In the genomic region with DNA sequence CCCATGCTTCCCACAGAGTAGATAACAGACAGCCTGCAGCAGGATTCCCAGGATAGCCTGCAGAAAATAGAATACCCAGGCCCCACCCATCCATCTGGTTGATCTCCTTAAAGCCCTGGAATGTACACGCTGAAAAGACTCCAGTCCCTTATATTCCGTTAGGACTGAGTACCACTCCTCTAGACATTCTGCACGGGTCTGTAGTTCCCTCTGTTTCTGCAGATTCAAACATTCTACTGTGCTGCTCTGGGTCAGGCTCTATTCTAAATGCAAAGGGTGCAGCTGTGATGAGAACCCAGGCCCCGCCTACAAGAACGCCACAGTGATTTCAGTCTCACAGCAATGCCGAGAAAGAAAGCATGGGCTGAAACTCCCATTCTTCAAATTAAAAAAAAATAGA, we compare ENCODE assay signal across 29 mouse cellular contexts. TPM values are rescaled to one million over a fixed set of nuclear protein-coding genes. Genes with fewer than 3 reads are reported as not detected.
DNase-seq lines count a peak whose midpoint lies in the region; ATAC-seq and TF ChIP-seq lines count a peak whose summit lies in the region.
"Had no signal": no experiment of that assay in that cellular context is flagged by ENCODE, and none has a peak within 500 bp of the region (broad histone marks: within the 10 kb centered on the region; RNA-seq: fewer than 3 reads in every experiment).

No protein-coding gene starts in this region.

- ATAC-seq in forebrain, embryonic 16.5 days: no peak
- no peak for ATAC-seq in heart, embryonic 16.5 days (replicated peaks; ENCODE audit: extremely low read depth, insufficient read depth, low FRiP score)
- ATAC-seq in stomach, postnatal 0 days (ENCODE audit: low FRiP score, low TSS enrichment): no peak
- ATAC-seq: hindbrain, postnatal 0 days had no signal

- H3K27me3 ChIP-seq in forebrain, embryonic 10.5 days (ENCODE audit: poor library complexity, severe bottlenecking): no peaks in the 10 kb centered on the region
- no peaks in the 10 kb centered on the region for H3K27me3 ChIP-seq in forebrain, embryonic 16.5 days (replicated peaks; ENCODE audit: control insufficient read depth, insufficient read depth, low read length)
- no peaks in the 10 kb centered on the region for H3K27me3 ChIP-seq in heart, embryonic 16.5 days (ENCODE audit: control insufficient read depth, insufficient read depth, low read length)
- no peaks in the 10 kb centered on the region for H3K27me3 ChIP-seq in stomach, postnatal 0 days (ENCODE audit: control insufficient read depth, insufficient read depth, low read length)
- H3K27me3 ChIP-seq: neural tube, embryonic 13.5 days had no signal

- WGBS in forebrain, embryonic 10.5 days: 20% methylated on average over 6 of the region's 6 CpGs
- WGBS in forebrain, embryonic 16.5 days: 13% methylated on average over 6 of the region's 6 CpGs
- 23% methylated on average over 6 of the region's 6 CpGs for WGBS in heart, embryonic 16.5 days
- WGBS in stomach, postnatal 0 days: 25% methylated on average over 6 of the region's 6 CpGs

- H3K4me1 ChIP-seq in forebrain, embryonic 10.5 days: peaks cover 17% of the 10 kb centered on the region
- H3K4me1 ChIP-seq in forebrain, embryonic 16.5 days (replicated peaks; ENCODE audit: control insufficient read depth, insufficient read depth, low read length): peaks cover 3% of the 10 kb centered on the region; the same call in 1 of the 2 replicates
- H3K4me1 ChIP-seq in heart, embryonic 16.5 days (ENCODE audit: control insufficient read depth, insufficient read depth, low read length): no peaks in the 10 kb centered on the region
- no peaks in the 10 kb centered on the region for H3K4me1 ChIP-seq in stomach, postnatal 0 days (replicated peaks; ENCODE audit: control insufficient read depth, insufficient read depth)
- H3K4me1 ChIP-seq: megakaryocyte, embryonic 14.5 days; neural tube, embryonic 13.5 days had no signal

- no peak overlapping the region for H3K9ac ChIP-seq in forebrain, embryonic 16.5 days (replicated peaks; ENCODE audit: low read depth, low read length)
- no peak overlapping the region for H3K9ac ChIP-seq in heart, embryonic 16.5 days (ENCODE audit: low read length)
- H3K9ac ChIP-seq in stomach, postnatal 0 days (ENCODE audit: low read length): no peak overlapping the region
- H3K9ac ChIP-seq: neural tube, embryonic 13.5 days had no signal

- H3K27ac ChIP-seq in forebrain, embryonic 10.5 days: 0 out of 2 replicates have a peak overlapping the region, but pooled peaks have one; percentile 35
- H3K27ac ChIP-seq in forebrain, embryonic 16.5 days (ENCODE audit: low read length): no peak overlapping the region
- no peak overlapping the region for H3K27ac ChIP-seq in heart, embryonic 16.5 days (ENCODE audit: low read length)
- H3K27ac ChIP-seq in stomach, postnatal 0 days (replicated peaks): no peak overlapping the region
- H3K27ac ChIP-seq: heart, embryonic 10.5 days; hindbrain, embryonic 10.5 days; hindbrain, postnatal 0 days; kidney, postnatal 0 days; neural tube, embryonic 13.5 days had no signal

- DNase-seq in forebrain, embryonic 10.5 days (ENCODE audit: extremely low spot score, low spot score): no peak
- no peak for DNase-seq in heart, postnatal 10 days
- peak; percentile 26 for DNase-seq in right cerebral cortex, postnatal 25 days
- no peak for DNase-seq in right cerebral cortex, postnatal 14 days
- peak; percentile 13 to 30 for DNase-seq in frontal cortex, postnatal 36 days (ENCODE audit: low spot score in 2 of 2)
- DNase-seq in stomach, postnatal 0 days (ENCODE audit: low spot score): no peak
- DNase-seq: adrenal gland, postnatal 25 days; cerebellum, adult 2 months; cerebellum, postnatal 36 days; kidney, adult 18-20 months; left cerebral cortex, postnatal 4 days; lung, adult 18-20 months; lung, postnatal 14 days; midbrain, embryonic 14.5 days; thymus, adult 2 months had no signal

- H3K4me2 ChIP-seq in forebrain, embryonic 16.5 days (ENCODE audit: low read length): no peak overlapping the region
- H3K4me2 ChIP-seq in heart, embryonic 16.5 days (ENCODE audit: low read depth, low read length): 0 out of 2 replicates have a peak overlapping the region, but pooled peaks have one; percentile 0
- H3K4me2 ChIP-seq in stomach, postnatal 0 days (replicated peaks; ENCODE audit: low read depth): no peak overlapping the region
- H3K4me2 ChIP-seq: liver, embryonic 11.5 days; neural tube, embryonic 13.5 days had no signal

- H3K36me3 ChIP-seq in forebrain, embryonic 10.5 days (replicated peaks): no peaks in the 10 kb centered on the region
- no peaks in the 10 kb centered on the region for H3K36me3 ChIP-seq in forebrain, embryonic 16.5 days (ENCODE audit: control insufficient read depth, insufficient read depth)
- no peaks in the 10 kb centered on the region for H3K36me3 ChIP-seq in heart, embryonic 16.5 days (ENCODE audit: control insufficient read depth, insufficient read depth)
- H3K36me3 ChIP-seq in stomach, postnatal 0 days (ENCODE audit: control insufficient read depth, insufficient read depth, low read length): no peaks in the 10 kb centered on the region
- H3K36me3 ChIP-seq: heart, embryonic 10.5 days; hindbrain, embryonic 10.5 days; neural tube, embryonic 13.5 days had no signal

- TF ChIP-seq CTCF in stomach, postnatal 0 days (IDR thresholded peaks at IDR 0.05; ENCODE audit: low read depth): no peak

- no peak for TF ChIP-seq EP300 in stomach, postnatal 0 days (optimal IDR thresholded peaks at IDR 0.05)

- intact Hi-C loops in heart, postnatal 10 days (cut with DNase I): no loop called here

- no peak overlapping the region for H3K4me3 ChIP-seq in forebrain, embryonic 10.5 days
- no peak overlapping the region for H3K4me3 ChIP-seq in forebrain, embryonic 16.5 days (replicated peaks; ENCODE audit: low read length)
- H3K4me3 ChIP-seq in heart, embryonic 16.5 days (ENCODE audit: low read length): no peak overlapping the region
- no peak overlapping the region for H3K4me3 ChIP-seq in stomach, postnatal 0 days (ENCODE audit: low read depth, low read length)
- H3K4me3 ChIP-seq: heart, embryonic 10.5 days; hindbrain, embryonic 10.5 days; megakaryocyte, embryonic 14.5 days; neural tube, embryonic 13.5 days had no signal

- no peaks in the 10 kb centered on the region for H3K9me3 ChIP-seq in forebrain, embryonic 10.5 days
- H3K9me3 ChIP-seq in forebrain, embryonic 16.5 days (ENCODE audit: control insufficient read depth, low read length): no peaks in the 10 kb centered on the region
- H3K9me3 ChIP-seq in heart, embryonic 16.5 days (replicated peaks; ENCODE audit: control insufficient read depth, low read length): no peaks in the 10 kb centered on the region
- H3K9me3 ChIP-seq in stomach, postnatal 0 days (ENCODE audit: control insufficient read depth, low read length): no peaks in the 10 kb centered on the region
- H3K9me3 ChIP-seq: heart, embryonic 10.5 days; hindbrain, embryonic 10.5 days; megakaryocyte, embryonic 14.5 days; neural tube, embryonic 13.5 days had no signal

RNA-seq across cellular contexts. Expression of a gene that starts 20.2 kb away (rescaled TPM):
- polyA plus RNA-seq in forebrain, embryonic 10.5 days (2016; fragmentation: Nextera tagmentation; extraction: Ambion mirVana): not detected in 2 replicates
- polyA plus RNA-seq in forebrain, embryonic 16.5 days (2015; fragmentation: Nextera tagmentation; extraction: Ambion mirVana): not detected in 2 replicates
- polyA plus RNA-seq in heart, embryonic 16.5 days (2015; fragmentation: Nextera tagmentation; extraction: Ambion mirVana): not detected in 2 replicates
- not detected for total RNA-seq in heart, postnatal 10 days (2021)
- not detected in 2 replicates for polyA plus RNA-seq in stomach, postnatal 0 days (2015; fragmentation: Nextera tagmentation; extraction: Ambion mirVana)
- total RNA-seq: adrenal gland, postnatal 25 days; gastrocnemius, adult 18-20 months; gastrocnemius, postnatal 4 days; hindbrain, postnatal 0 days; layer of hippocampus, postnatal 25 days; left cerebral cortex, postnatal 4 days; MEL had no signal
- polyA plus RNA-seq: cerebellum, adult 2 months; heart, embryonic 10.5 days; hindbrain, embryonic 10.5 days; hindbrain, postnatal 0 days; kidney, postnatal 0 days; liver, embryonic 11.5 days; midbrain, embryonic 14.5 days; neural tube, embryonic 13.5 days; small intestine, adult 2 months; thymus, adult 2 months had no signal

RNA-seq across cellular contexts. Expression of a gene that starts 32.0 kb away (rescaled TPM):
- 0.98 and 1.1 TPM in 2 replicates for polyA plus RNA-seq in forebrain, embryonic 10.5 days (2016; fragmentation: Nextera tagmentation; extraction: Ambion mirVana)
- 0.43 and 0.45 TPM in 2 replicates for polyA plus RNA-seq in forebrain, embryonic 16.5 days (2015; fragmentation: Nextera tagmentation; extraction: Ambion mirVana)
- polyA plus RNA-seq in heart, embryonic 16.5 days (2015; fragmentation: Nextera tagmentation; extraction: Ambion mirVana): 0.05 TPM in 1 of 2 replicates, not detected in the other
- not detected for total RNA-seq in heart, postnatal 10 days (2021)
- 0.02 TPM in 1 of 2 replicates, not detected in the other for polyA plus RNA-seq in stomach, postnatal 0 days (2015; fragmentation: Nextera tagmentation; extraction: Ambion mirVana)
- total RNA-seq: adrenal gland, postnatal 25 days; gastrocnemius, postnatal 4 days; MEL had no signal
- polyA plus RNA-seq: kidney, postnatal 0 days; liver, embryonic 11.5 days; small intestine, adult 2 months had no signal

RNA-seq across cellular contexts. Expression of a gene that starts 58.6 kb away (rescaled TPM):
- 0.09 and 0.10 TPM in 2 replicates for polyA plus RNA-seq in forebrain, embryonic 10.5 days (2016; fragmentation: Nextera tagmentation; extraction: Ambion mirVana)
- polyA plus RNA-seq in forebrain, embryonic 16.5 days (2015; fragmentation: Nextera tagmentation; extraction: Ambion mirVana): not detected in 2 replicates
- polyA plus RNA-seq in heart, embryonic 16.5 days (2015; fragmentation: Nextera tagmentation; extraction: Ambion mirVana): not detected in 2 replicates
- not detected for total RNA-seq in heart, postnatal 10 days (2021)
- not detected in 2 replicates for polyA plus RNA-seq in stomach, postnatal 0 days (2015; fragmentation: Nextera tagmentation; extraction: Ambion mirVana)
- total RNA-seq: adrenal gland, postnatal 25 days; gastrocnemius, adult 18-20 months; gastrocnemius, postnatal 4 days; hindbrain, postnatal 0 days; layer of hippocampus, postnatal 25 days; left cerebral cortex, postnatal 4 days; MEL had no signal
- polyA plus RNA-seq: cerebellum, adult 2 months; hindbrain, embryonic 10.5 days; hindbrain, postnatal 0 days; kidney, postnatal 0 days; liver, embryonic 11.5 days; midbrain, embryonic 14.5 days; neural tube, embryonic 13.5 days; small intestine, adult 2 months; thymus, adult 2 months had no signal

Comparison
In these comparisons a context has a peak if more than half of its experiments do, and no peak if none do; other contexts are left out.
1. DNase-seq: peak in right cerebral cortex, postnatal 25 days (single experiment) and frontal cortex, postnatal 36 days (2 of 2); none in forebrain, embryonic 10.5 days (single experiment), heart, postnatal 10 days (0 of 2), right cerebral cortex, postnatal 14 days (single experiment) and stomach, postnatal 0 days (single experiment).